Mouse (Mus musculus) midbrain, embryonic 15.5 days (tissue): Measurements from ENCODE around the gene 4930558K02Rik. TPM values are rescaled to one million over a fixed set of nuclear protein-coding genes. Genes with fewer than 3 reads are reported as not detected.

ENCODE experiments used
- ATAC-seq: fragments of 200-750 bp; cut with Nextera tagmentation; replicated peaks from 2 replicates; pipeline ENCODE4 v1.8.0; 2017; ENCODE audit warnings: moderate TSS enrichment
- H3K27ac ChIP-seq: fragments of 300-500 bp; sonication (generic); 2 replicates; pipeline ENCODE4 v1.5.1; 2015; ENCODE audit warnings: mild to moderate bottlenecking, inconsistent platforms
- H3K27me3 ChIP-seq: fragments of 300-500 bp; sonication (generic); replicated peaks from 2 replicates; pipeline ENCODE4 v1.6.1; 2015; ENCODE audit warnings: inconsistent platforms
- H3K36me3 ChIP-seq: fragments of 300-500 bp; sonication (generic); replicated peaks from 2 replicates; pipeline ENCODE4 v1.6.1; 2015; ENCODE audit warnings: inconsistent platforms
- H3K4me1 ChIP-seq: fragments of 300-500 bp; sonication (generic); 2 replicates; pipeline ENCODE4 v1.6.1; 2015; ENCODE audit warnings: inconsistent platforms
- H3K4me2 ChIP-seq: fragments of 300-500 bp; sonication (generic); 2 replicates; pipeline ENCODE4 v1.6.1; 2015; ENCODE audit warnings: inconsistent platforms, mild to moderate bottlenecking, moderate library complexity
- H3K4me3 ChIP-seq: fragments of 300-500 bp; sonication (generic); 2 replicates; pipeline ENCODE4 v1.5.1; 2015; ENCODE audit warnings: mild to moderate bottlenecking, inconsistent platforms
- H3K9ac ChIP-seq: fragments of 300-500 bp; sonication (generic); 2 replicates; pipeline ENCODE4 v1.6.1; 2015; ENCODE audit warnings: mild to moderate bottlenecking, inconsistent platforms
- H3K9me3 ChIP-seq: fragments of 300-500 bp; sonication (generic); 2 replicates; pipeline ENCODE4 v1.6.1; 2016; ENCODE audit warnings: inconsistent platforms
- WGBS: fragments of 180-500 bp; shearing (Covaris S2); methylation state at CpG from one replicate; pipeline ENCODE4 v1.1.7; 2015; ENCODE audit warnings: mixed read lengths; 5-methylcytosine and 5-hydroxymethylcytosine counted together
- polyA plus RNA-seq: library from polyadenylated mRNA; unstranded; fragments of >200 nt; fragmentation: Nextera tagmentation; extraction: Ambion mirVana; gene quantifications from 2 replicates; pipeline ENCODE4 v1.2.1, GENCODE M21; 2015

The 4930558K02Rik gene
- polyA plus RNA-seq, 1 experiment from 2014 or later, result 0.22 TPM

GRCm38 (mm10) chr1:162008208-162008607 lies 28.8 kb upstream of the 4930558K02Rik start:
- H3K36me3 ChIP-seq, result peaks cover 3% of the 10 kb centered on the region
- no peak overlapping the region for H3K9ac ChIP-seq
- H3K4me2 ChIP-seq, result no peak overlapping the region
- no peaks in the 10 kb centered on the region for H3K9me3 ChIP-seq
- no peaks in the 10 kb centered on the region for H3K27me3 ChIP-seq
- ATAC-seq, result no peak
- H3K4me1 ChIP-seq, result peaks cover 18% of the 10 kb centered on the region
- H3K4me3 ChIP-seq, result no peak overlapping the region
- 62% methylated on average over 4 of the region's 4 CpGs for whole genome bisulfite sequencing
- H3K27ac ChIP-seq, result no peak overlapping the region

- no peaks in the 10 kb centered on the region for H3K36me3 ChIP-seq
- no peak overlapping the region for H3K9ac ChIP-seq
- peaks cover 18% of the 10 kb centered on the region for H3K4me1 ChIP-seq
- H3K9me3 ChIP-seq, result no peaks in the 10 kb centered on the region
- H3K27ac ChIP-seq, result no peak overlapping the region
- H3K4me3 ChIP-seq, result no peak overlapping the region
- no peak overlapping the region for H3K4me2 ChIP-seq
- H3K27me3 ChIP-seq, result no peaks in the 10 kb centered on the region
- ATAC-seq, result no peak
- 94% methylated on average over 9 of the region's 9 CpGs for WGBS
Observed at GRCm38 (mm10) chr1:162006109-162006508, 26.7 kb upstream of the 4930558K02Rik start.

GRCm38 (mm10) chr1:162004821-162005770 lies 25.7 kb upstream of the 4930558K02Rik start:
- Histone ChIP-seq H3K27ac (0 out of 2 replicates have a peak overlapping the region, but pooled peaks have one; percentile 6), H3K27me3 (no peaks in the 10 kb centered on the region), H3K4me2 (0 out of 2 replicates have a peak overlapping the region, but pooled peaks have one; percentile 12), H3K9me3 (no peaks in the 10 kb centered on the region), H3K4me1 (peaks cover 18% of the 10 kb centered on the region), H3K4me3 (no peak overlapping the region), H3K36me3 (no peaks in the 10 kb centered on the region), H3K9ac (no peak overlapping the region)
- WGBS, result 52% methylated on average over 23 of the region's 23 CpGs
- 0 out of 2 replicates have a peak, but pooled peaks have one; percentile 48 for ATAC-seq

- no peaks in the 10 kb centered on the region for H3K9me3 ChIP-seq
- no peak overlapping the region for H3K4me2 ChIP-seq
- peaks cover 21% of the 10 kb centered on the region for H3K4me1 ChIP-seq
- H3K9ac ChIP-seq, result no peak overlapping the region
- no peaks in the 10 kb centered on the region for H3K36me3 ChIP-seq
- WGBS, result 48% methylated on average over 7 of the region's 7 CpGs
- no peaks in the 10 kb centered on the region for H3K27me3 ChIP-seq
- no peak for ATAC-seq
- no peak overlapping the region for H3K4me3 ChIP-seq
- no peak overlapping the region for H3K27ac ChIP-seq
Observed at GRCm38 (mm10) chr1:162004518-162004780, 25.0 kb upstream of the 4930558K02Rik start.

GRCm38 (mm10) chr1:162003729-162004517 lies 24.5 kb upstream of the 4930558K02Rik start:
- 57% methylated on average over 14 of the region's 14 CpGs for WGBS

GRCm38 (mm10) chr1:162001328-162001727 lies 21.9 kb upstream of the 4930558K02Rik start:
- 80% methylated on average over 8 of the region's 8 CpGs for WGBS
- no peak for ATAC-seq
- H3K4me1 ChIP-seq, result peaks cover 16% of the 10 kb centered on the region
- H3K27ac ChIP-seq, result no peak overlapping the region
- no peaks in the 10 kb centered on the region for H3K36me3 ChIP-seq
- H3K9ac ChIP-seq, result no peak overlapping the region
- H3K4me3 ChIP-seq, result no peak overlapping the region
- no peaks in the 10 kb centered on the region for H3K27me3 ChIP-seq
- no peaks in the 10 kb centered on the region for H3K9me3 ChIP-seq
- H3K4me2 ChIP-seq, result no peak overlapping the region

More at GRCm38 (mm10) chr1:162003729-162004517, 24.5 kb upstream of the 4930558K02Rik start:
- H3K4me2 ChIP-seq, result no peak overlapping the region
- peaks cover 22% of the 10 kb centered on the region for H3K4me1 ChIP-seq
- H3K4me3 ChIP-seq, result no peak overlapping the region
- H3K9me3 ChIP-seq, result no peaks in the 10 kb centered on the region
- H3K9ac ChIP-seq, result no peak overlapping the region
- H3K27ac ChIP-seq, result no peak overlapping the region
- H3K27me3 ChIP-seq, result no peaks in the 10 kb centered on the region
- H3K36me3 ChIP-seq, result no peaks in the 10 kb centered on the region
- ATAC-seq, result no peak

- Histone ChIP-seq H3K27me3 (no peaks in the 10 kb centered on the region), H3K9me3 (no peaks in the 10 kb centered on the region), H3K4me2 (peak overlapping the region; percentile 30), H3K4me1 (peaks cover 13% of the 10 kb centered on the region), H3K27ac (peak overlapping the region; percentile 40; the same call in 1 of the 2 replicates), H3K4me3 (no peak overlapping the region), H3K36me3 (no peaks in the 10 kb centered on the region), H3K9ac (no peak overlapping the region)
- peak; percentile 89 for ATAC-seq
- 0% methylated on average over 4 of the region's 4 CpGs for WGBS
Observed at GRCm38 (mm10) chr1:161999882-162000371, 20.5 kb upstream of the 4930558K02Rik start.

- WGBS, result 47% methylated on average over 5 of the region's 5 CpGs
- no peaks in the 10 kb centered on the region for H3K27me3 ChIP-seq
- H3K9me3 ChIP-seq, result no peaks in the 10 kb centered on the region
- H3K36me3 ChIP-seq, result no peaks in the 10 kb centered on the region
- peak overlapping the region; percentile 40; the same call in 1 of the 2 replicates for H3K27ac ChIP-seq
- peaks cover 9% of the 10 kb centered on the region for H3K4me1 ChIP-seq
- no peak overlapping the region for H3K4me2 ChIP-seq
- ATAC-seq, result peak; percentile 16; the same call in 1 of the 2 replicates
- H3K4me3 ChIP-seq, result no peak overlapping the region
- no peak overlapping the region for H3K9ac ChIP-seq
Observed at GRCm38 (mm10) chr1:161999338-161999737, 19.9 kb upstream of the 4930558K02Rik start.

GRCm38 (mm10) chr1:161998781-161999180 lies 19.3 kb upstream of the 4930558K02Rik start:
- WGBS, result 86% methylated on average over 4 of the region's 4 CpGs
- no peaks in the 10 kb centered on the region for H3K27me3 ChIP-seq

GRCm38 (mm10) chr1:161992389-161992788 lies 13.0 kb upstream of the 4930558K02Rik start:
- 93% methylated on average over 7 of the region's 7 CpGs for WGBS
- ATAC-seq, result no peak
- no peaks in the 10 kb centered on the region for H3K4me1 ChIP-seq
- no peak overlapping the region for H3K4me2 ChIP-seq
- H3K4me3 ChIP-seq, result no peak overlapping the region
- H3K9ac ChIP-seq, result no peak overlapping the region
- H3K27ac ChIP-seq, result no peak overlapping the region
- H3K9me3 ChIP-seq, result no peaks in the 10 kb centered on the region
- no peaks in the 10 kb centered on the region for H3K36me3 ChIP-seq
- H3K27me3 ChIP-seq, result no peaks in the 10 kb centered on the region

More at GRCm38 (mm10) chr1:161998781-161999180, 19.3 kb upstream of the 4930558K02Rik start:
- 0 out of 2 replicates have a peak, but pooled peaks cover 4% of the 10 kb centered on the region for H3K4me1 ChIP-seq
- H3K4me2 ChIP-seq, result no peak overlapping the region
- no peaks in the 10 kb centered on the region for H3K9me3 ChIP-seq
- no peak overlapping the region for H3K9ac ChIP-seq
- H3K27ac ChIP-seq, result no peak overlapping the region
- H3K4me3 ChIP-seq, result no peak overlapping the region
- no peaks in the 10 kb centered on the region for H3K36me3 ChIP-seq
- no peak for ATAC-seq

- no peak for ATAC-seq
- no peaks in the 10 kb centered on the region for H3K4me1 ChIP-seq
- no peak overlapping the region for H3K4me3 ChIP-seq
- no peaks in the 10 kb centered on the region for H3K27me3 ChIP-seq
- no peak overlapping the region for H3K9ac ChIP-seq
- H3K9me3 ChIP-seq, result no peaks in the 10 kb centered on the region
- H3K27ac ChIP-seq, result no peak overlapping the region
- H3K4me2 ChIP-seq, result no peak overlapping the region
- WGBS, result 94% methylated on average over 11 of the region's 11 CpGs
- H3K36me3 ChIP-seq, result no peaks in the 10 kb centered on the region
Observed at GRCm38 (mm10) chr1:161991846-161992245, 12.4 kb upstream of the 4930558K02Rik start.
